Mouse (Mus musculus) embryo, embryonic 11 days (tissue): Measurements from ENCODE around the gene Tlcd2.

ENCODE experiments used
- DNase-seq: peaks from one replicate; pipeline ENCODE4 v3.0.0-alpha.2; 2015

Gene Tlcd2

GRCm38 (mm10) chr11:75467512-75468215 is 6.1 kb downstream of the Tlcd2 start:
- peak; percentile 73 for DNase-seq

DNA sequence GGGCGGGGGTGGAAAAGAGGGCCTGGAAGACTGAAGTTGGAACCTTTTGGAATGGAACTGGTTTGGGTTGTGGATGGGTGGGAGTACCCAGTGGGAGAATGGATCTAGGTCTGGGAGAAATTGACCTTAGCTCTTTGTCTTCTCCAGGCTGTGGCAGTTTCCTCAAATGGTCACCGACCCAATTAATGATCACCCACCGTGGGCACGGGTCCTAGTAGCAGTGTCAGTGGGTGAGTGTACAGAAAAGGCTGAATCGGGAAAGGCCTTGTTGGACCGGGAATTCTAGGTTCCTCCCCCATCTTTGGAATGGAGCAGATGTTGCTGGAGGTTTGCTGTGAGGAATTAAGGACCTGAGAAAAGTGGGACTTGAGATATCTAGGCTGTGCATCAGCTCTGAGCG is 6.9 kb downstream of the Tlcd2 start:
- DNase-seq, result no peak

DNA sequence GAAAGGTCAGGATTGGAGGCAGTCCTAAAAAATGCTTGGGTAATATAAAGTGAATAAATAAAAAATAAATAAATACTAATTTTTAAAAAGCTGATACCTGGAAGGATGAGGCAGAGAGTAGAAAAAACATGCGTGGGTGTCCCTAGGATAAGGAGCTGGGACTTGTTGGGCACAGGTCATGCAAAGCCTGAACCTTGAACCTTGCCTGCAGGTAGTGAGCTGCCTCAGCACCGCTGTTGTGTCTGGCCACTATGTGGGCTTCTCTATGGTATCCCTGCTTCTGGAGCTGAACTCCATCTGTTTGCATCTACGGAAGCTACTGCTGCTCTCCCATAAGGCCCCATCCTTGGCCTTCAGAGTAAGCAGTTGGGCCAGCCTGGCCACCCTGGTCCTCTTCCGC is 7.7 kb downstream of the Tlcd2 start:
- DNase-seq, result no peak

DNA sequence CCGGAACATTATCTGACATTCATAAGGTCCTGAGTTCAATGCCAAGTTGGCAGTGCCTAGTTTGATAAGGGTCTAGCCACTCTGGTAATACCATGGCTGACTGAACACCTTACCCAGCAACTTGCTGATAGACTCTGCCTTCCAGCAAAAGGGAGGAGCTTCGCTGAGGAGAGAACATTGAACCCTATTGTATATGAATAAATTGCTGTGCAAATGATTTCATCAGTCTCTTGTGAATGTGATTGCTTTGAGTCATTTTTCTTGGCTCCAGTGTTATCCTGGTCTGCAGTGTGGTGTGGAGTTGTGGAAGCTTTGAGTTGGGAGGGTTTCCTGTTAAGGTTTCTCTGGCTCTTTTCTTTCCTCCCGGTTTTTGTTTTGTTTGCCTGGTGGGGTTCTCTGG is 9.2 kb downstream of the Tlcd2 start:
- no peak for DNase-seq

GRCm38 (mm10) chr11:75472469-75473081 is 11.1 kb downstream of the Tlcd2 start:
- DNase-seq, result no peak

DNA sequence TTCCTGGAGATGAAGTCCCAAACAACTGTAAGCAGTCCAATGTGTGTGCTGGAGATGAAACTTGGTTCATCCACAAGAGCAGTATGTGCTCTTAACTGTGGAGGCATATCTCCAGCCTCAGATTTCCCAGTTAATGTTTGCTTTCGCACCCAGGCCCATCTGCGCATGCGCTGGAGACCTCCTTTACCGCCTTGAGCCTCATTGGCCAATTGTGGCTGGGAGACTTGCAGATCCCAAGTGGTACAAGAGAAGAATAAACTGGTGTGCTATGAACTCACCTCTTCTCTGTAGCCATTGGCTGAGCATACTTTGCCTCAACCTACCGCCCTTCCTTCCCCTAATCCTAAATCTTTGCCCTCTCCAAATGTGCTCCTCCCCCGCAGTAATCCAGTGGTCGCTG is 11.9 kb downstream of the Tlcd2 start:
- DNase-seq, result peak; percentile 16

- no peak for DNase-seq
Measured at GRCm38 (mm10) chr11:75486192-75486591, 24.7 kb downstream of the Tlcd2 start.

- DNase-seq, result peak; percentile 98
Measured at GRCm38 (mm10) chr11:75486601-75487285, 25.2 kb downstream of the Tlcd2 start, which contains the start of gene Prpf8. TSS of gene Prpf8 (plus strand) at chr11:75486816.

DNA sequence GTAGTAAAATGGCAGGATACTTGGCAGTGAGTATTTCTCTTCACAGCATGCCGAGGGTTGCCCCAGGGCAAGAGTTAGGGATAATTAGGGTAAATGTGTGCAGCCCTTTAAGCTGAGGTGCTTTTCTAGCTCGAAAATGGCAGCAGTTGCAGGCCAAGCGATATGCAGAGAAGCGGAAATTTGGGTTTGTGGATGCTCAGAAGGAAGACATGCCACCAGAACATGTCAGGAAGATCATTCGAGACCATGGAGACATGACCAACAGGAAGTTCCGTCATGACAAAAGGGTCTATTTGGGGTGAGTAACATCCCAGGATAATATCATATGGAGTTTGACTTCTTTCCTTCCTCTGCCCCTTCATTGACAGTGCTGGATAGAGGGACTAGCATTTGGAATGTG is 26.0 kb downstream of the Tlcd2 start:
- DNase-seq, result no peak

- no peak for DNase-seq
Measured at GRCm38 (mm10) chr11:75494296-75495049, 33.0 kb downstream of the Tlcd2 start.

DNA sequence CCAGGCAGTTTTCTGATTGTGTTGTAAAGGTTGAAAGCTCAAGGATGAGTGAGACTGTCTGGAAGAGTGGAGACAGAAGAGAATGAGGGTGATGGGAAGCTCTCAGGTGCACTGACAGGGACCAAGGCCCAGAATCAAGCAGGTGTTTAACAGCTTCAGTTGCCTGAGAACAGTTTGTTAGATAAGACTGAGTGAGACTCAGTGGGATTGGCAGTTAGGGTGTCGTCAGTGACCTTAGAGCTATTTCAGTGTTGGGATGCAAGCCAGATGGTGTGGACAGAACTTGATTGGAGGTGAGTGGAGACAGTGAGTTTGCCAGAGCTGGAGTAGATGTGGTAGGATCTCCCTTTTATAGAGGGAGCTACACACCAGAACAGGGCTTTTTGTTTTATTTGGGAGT is 36.6 kb downstream of the Tlcd2 start:
- DNase-seq, result no peak

GRCm38 (mm10) chr11:75508162-75508561 is 46.6 kb downstream of the Tlcd2 start:
- no peak for DNase-seq

GRCm38 (mm10) chr11:75508904-75509303 is 47.4 kb downstream of the Tlcd2 start:
- DNase-seq, result peak; percentile 14

DNA sequence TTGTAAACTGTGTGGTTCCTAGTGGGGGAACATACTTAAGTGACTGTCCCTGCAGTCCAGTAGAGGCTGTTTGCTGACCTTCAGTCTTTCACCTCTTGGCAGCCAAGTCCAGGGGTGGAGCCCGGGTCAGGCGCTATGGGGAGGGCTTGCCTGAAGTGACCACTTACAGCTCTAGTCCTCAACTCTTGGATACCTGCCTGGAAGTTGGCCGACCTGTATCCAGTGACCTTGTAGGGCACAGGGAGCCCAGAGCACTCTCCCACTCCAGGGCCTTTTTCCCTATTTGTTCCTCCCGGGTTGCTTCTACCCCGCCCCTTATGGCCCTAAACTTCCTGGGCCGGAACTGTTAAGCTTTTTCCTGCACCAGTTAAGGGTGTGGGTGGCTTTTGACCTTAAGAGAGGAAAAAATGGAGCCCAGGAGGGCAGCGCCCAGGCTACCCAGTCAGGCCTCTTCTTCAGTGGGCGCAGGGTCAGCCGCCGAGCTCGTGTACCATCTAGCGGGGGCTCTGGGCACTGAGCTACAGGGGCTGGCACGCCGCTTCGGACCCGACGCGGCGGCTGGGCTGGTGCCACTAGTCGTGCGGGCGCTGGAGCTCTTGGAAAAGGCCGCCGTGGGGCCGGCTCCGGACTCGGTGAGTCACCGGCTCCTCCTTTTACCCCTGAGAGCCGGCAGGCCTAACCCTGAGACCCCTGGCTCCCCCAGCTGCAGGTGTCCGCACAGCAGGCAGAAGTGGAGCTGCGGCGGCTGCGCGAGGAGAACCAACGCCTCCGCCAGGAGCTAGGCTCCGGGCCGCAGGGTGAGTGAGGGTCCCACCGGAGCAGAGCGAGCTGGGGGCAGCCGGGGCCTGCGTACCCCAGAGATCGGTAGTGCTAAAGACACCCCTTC is 48.5 kb downstream of the Tlcd2 start, which contains the start of gene Rilp:
Gene Rilp, plus strand, starts transcription at position 354 of the 886 bp plus-strand sequence.
- DNase-seq, result peak; percentile 79

DNA sequence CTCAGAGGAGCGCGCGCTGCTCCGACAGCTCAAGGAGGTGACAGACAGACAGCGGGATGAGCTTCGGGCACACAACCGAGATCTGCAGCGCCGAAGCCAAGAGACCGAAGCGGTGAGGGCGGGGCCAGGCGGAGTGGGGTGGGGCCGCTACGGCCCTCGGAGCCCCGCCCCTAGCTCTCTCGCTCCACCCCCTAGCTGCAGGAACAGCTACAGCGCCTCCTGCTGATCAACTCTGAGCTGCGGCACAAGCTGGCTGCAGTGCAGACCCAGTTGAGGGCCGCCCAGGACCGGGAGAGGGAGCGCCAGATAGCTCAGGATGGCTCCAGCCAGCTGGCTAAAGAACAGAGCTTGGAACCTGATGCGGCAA is 49.1 kb downstream of the Tlcd2 start:
- DNase-seq, result peak; percentile 94

DNA sequence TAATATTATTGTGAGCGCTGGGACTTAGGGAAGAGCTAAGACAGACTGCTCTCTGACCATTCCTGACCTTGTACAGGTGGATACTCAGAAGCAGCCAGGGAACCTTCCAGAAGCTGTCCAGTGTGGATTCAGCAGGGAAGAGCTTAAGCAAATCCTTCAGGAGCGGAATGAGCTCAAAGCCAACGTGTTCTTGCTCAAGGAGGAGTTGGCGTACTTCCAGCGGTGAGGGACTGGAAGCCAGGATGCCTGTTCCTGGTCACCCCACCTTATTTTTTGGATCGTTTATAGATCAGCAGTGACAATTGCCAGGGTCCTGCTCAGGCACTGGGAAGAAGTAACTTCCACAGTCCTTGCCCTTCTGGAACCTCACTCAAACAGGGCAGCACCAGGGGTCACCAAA is 49.7 kb downstream of the Tlcd2 start:
- DNase-seq, result no peak

DNA sequence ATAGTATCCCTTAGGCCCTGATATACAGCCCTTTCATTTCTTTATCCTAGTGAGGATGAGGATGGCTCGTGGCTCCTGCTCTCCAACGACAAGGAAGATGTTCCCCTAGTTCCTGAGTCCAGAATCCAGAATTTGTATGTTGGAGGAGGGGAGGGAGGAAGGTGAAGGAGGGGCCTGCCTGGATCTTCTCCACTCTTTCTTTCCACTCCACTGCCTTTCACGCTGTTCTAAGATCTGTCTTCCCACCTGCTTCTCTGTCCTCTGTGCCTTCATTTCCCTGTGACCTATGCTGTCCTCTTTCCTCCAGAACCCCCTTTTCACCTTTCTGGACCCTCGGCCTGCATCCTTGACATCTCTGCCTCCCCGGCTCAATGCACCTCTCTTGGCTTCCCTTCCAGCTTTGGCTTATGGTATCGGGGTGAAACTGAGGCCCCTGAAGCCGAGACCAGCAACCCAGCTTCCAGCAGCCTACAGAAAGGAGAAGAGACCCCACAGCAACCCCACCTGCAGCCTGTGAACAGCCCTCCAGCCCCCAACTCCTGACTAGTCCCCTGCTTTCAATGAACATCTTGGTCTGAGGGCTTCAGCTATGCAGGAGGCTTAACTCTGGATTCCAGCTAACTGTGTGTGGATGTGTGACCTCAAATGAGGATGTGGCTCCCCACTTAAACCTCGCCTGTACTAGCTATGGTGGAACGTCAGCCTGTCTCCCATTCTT is 50.9 kb downstream of the Tlcd2 start:
- no peak for DNase-seq

- no peak for DNase-seq
Measured at GRCm38 (mm10) chr11:75513336-75513735, 51.8 kb downstream of the Tlcd2 start, which contains the start of gene Scarf1. TSS of gene Scarf1 (plus strand) at chr11:75513540.

DNA sequence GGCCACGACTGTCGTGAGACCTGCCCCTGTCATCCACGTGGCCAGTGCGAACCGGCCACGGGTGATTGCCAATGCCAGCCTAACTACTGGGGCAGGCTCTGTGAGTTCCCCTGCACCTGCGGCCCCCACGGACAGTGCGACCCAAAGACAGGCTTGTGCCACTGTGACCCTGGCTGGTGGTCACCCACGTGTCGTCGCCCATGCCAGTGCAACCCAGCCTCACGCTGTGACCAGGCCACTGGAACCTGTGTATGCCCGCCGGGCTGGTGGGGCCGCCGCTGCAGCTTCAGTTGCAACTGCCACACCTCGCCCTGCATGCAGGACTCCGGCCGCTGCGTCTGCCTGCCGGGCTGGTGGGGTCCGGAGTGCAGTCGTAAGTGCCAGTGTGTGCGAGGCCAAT is 53.7 kb downstream of the Tlcd2 start:
- no peak for DNase-seq

DNA sequence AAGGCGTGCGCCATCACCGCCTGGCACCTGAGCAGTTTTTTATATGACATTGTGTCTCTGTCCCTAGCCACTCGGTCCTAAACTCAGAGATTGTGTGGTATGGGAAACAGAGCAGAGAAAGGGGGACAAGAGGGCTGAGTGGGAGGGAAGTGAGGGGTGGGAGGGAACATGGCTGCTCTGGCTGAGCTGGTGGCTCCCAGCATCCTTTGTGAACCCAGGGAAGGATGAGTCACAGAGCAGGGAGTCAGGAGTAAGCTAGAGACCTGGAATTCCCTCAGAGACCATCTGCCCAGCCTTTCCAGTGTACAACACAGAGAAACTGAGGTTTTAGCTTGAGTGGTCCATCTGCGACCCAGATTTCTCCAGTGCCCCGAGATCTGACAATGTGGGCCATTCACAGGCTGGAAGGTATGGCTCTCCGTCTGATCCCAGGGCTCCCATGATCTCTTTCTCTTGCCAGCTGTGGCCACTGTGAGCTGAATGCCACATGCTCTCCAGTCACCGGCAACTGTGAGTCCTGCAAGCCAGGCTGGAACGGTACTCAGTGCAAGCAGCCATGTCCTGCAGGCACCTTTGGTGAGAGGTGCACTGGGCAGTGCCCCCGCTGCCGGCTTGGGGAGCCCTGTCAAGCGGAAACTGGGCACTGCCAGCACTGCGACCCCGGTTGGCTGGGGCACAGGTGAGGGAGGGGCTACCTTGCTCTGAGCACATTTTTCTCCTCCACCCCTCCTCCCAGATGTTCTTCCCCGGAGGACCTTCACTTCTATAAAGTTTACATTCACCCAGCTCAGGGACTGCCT is 58.5 kb downstream of the Tlcd2 start:
- DNase-seq, result no peak
